Mouse (Mus musculus) cortical plate, adult 2 months (tissue): Measurements from ENCODE around the gene Gde1. TPM values are rescaled to one million over a fixed set of nuclear protein-coding genes. Genes with fewer than 3 reads are reported as not detected.

Experiments
- H3K27ac ChIP-seq: fragments of 200-500 bp; 2 replicates; pipeline ENCODE4 v1.5.1; 2012; ENCODE audit warnings: low read length, control low read depth, inconsistent platforms; ENCODE audit not compliant: insufficient read depth
- H3K4me1 ChIP-seq: fragments of 200-500 bp; 2 replicates; pipeline ENCODE4 v1.6.1; 2011; ENCODE audit warnings: low read length; ENCODE audit not compliant: control insufficient read depth, insufficient read depth
- H3K4me3 ChIP-seq: fragments of 200-500 bp; 2 replicates; pipeline ENCODE4 v1.5.1; 2011; ENCODE audit warnings: mild to moderate bottlenecking, low read length, control low read depth; ENCODE audit not compliant: insufficient read depth
- CTCF ChIP-seq: fragments of 200-500 bp; IDR thresholded peaks from 2 replicates; pipeline ENCODE4 v1.5.1; 2011; ENCODE audit warnings: mild to moderate bottlenecking, control low read depth, low read length; ENCODE audit not compliant: insufficient read depth; ENCODE audit errors: extremely low read depth
- POLR2A ChIP-seq: fragments of 200-500 bp; IDR thresholded peaks from 2 replicates; pipeline ENCODE4 v1.6.1; 2011; ENCODE audit warnings: mild to moderate bottlenecking, low read length, control low read depth; ENCODE audit not compliant: insufficient read depth; ENCODE audit errors: extremely low read depth
- polyA plus RNA-seq: library from polyadenylated mRNA; depleted of rRNA; stranded (reverse); fragments of >200 nt; gene quantifications from 2 replicates; pipeline ENCODE4 v1.2.3, GENCODE M21; 2012

Gene Gde1
- polyA plus RNA-seq, 1 experiment = 416 TPM

- peaks cover 6% of the 10 kb centered on the region; the same call in 1 of the 2 replicates for H3K4me1 ChIP-seq
- no peak overlapping the region for H3K4me3 ChIP-seq
- no peak overlapping the region for H3K27ac ChIP-seq
- TF ChIP-seq POLR2A = no peak
Observed at GRCm38 (mm10) chr7:118696146-118696545, 9.4 kb downstream of the Gde1 start.

GRCm38 (mm10) chr7:118691287-118691686 is 14.3 kb downstream of the Gde1 start:
- Histone ChIP-seq H3K4me3 (no peak overlapping the region), H3K4me1 (peaks cover 4% of the 10 kb centered on the region; the same call in 1 of the 2 replicates), H3K27ac (no peak overlapping the region)
- TF ChIP-seq POLR2A (no peak), CTCF (no peak)

GRCm38 (mm10) chr7:118689088-118689487 is 16.5 kb downstream of the Gde1 start:
- TF ChIP-seq POLR2A (no peak), CTCF (no peak)
- H3K27ac ChIP-seq = no peak overlapping the region

GRCm38 (mm10) chr7:118688199-118688598 is 17.4 kb downstream of the Gde1 start:
- TF ChIP-seq POLR2A = no peak
- TF ChIP-seq CTCF = peak; percentile 87
- no peak overlapping the region for H3K27ac ChIP-seq

More at GRCm38 (mm10) chr7:118689088-118689487, 16.5 kb downstream of the Gde1 start:
- H3K4me1 ChIP-seq = peaks cover 4% of the 10 kb centered on the region; the same call in 1 of the 2 replicates
- H3K4me3 ChIP-seq = no peak overlapping the region

GRCm38 (mm10) chr7:118676826-118677225 is 28.8 kb downstream of the Gde1 start:
- Histone ChIP-seq H3K4me3 (no peak overlapping the region), H3K27ac (no peak overlapping the region), H3K4me1 (peaks cover 2% of the 10 kb centered on the region; the same call in 1 of the 2 replicates)
- TF ChIP-seq CTCF (no peak), POLR2A (no peak)

More at GRCm38 (mm10) chr7:118688199-118688598, 17.4 kb downstream of the Gde1 start:
- Histone ChIP-seq H3K4me1 (peaks cover 4% of the 10 kb centered on the region; the same call in 1 of the 2 replicates), H3K4me3 (no peak overlapping the region)

- Histone ChIP-seq H3K4me1 (peaks cover 2% of the 10 kb centered on the region; the same call in 1 of the 2 replicates), H3K27ac (no peak overlapping the region), H3K4me3 (no peak overlapping the region)
- TF ChIP-seq POLR2A (no peak), CTCF (no peak)
Observed at GRCm38 (mm10) chr7:118670142-118670541, 35.4 kb downstream of the Gde1 start.

GRCm38 (mm10) chr7:118667773-118668172 is 37.8 kb downstream of the Gde1 start:
- TF ChIP-seq POLR2A (no peak), CTCF (no peak)
- Histone ChIP-seq H3K27ac (no peak overlapping the region), H3K4me3 (no peak overlapping the region), H3K4me1 (no peaks in the 10 kb centered on the region)

GRCm38 (mm10) chr7:118656730-118657129 is 48.8 kb downstream of the Gde1 start:
- no peaks in the 10 kb centered on the region for H3K4me1 ChIP-seq
- H3K4me3 ChIP-seq = no peak overlapping the region
- H3K27ac ChIP-seq = no peak overlapping the region
- TF ChIP-seq POLR2A = no peak
- TF ChIP-seq CTCF = no peak

- TF ChIP-seq POLR2A (no peak), CTCF (no peak)
- H3K27ac ChIP-seq = no peak overlapping the region
Observed at GRCm38 (mm10) chr7:118652572-118653295, 52.8 kb downstream of the Gde1 start.

GRCm38 (mm10) chr7:118650891-118651290 is 54.7 kb downstream of the Gde1 start:
- no peak overlapping the region for H3K4me3 ChIP-seq
- no peaks in the 10 kb centered on the region for H3K4me1 ChIP-seq
- no peak overlapping the region for H3K27ac ChIP-seq
- TF ChIP-seq POLR2A (no peak), CTCF (0 out of 2 replicates have a peak, but pooled peaks have one; percentile 7)

More at GRCm38 (mm10) chr7:118652572-118653295, 52.8 kb downstream of the Gde1 start:
- Histone ChIP-seq H3K4me1 (no peaks in the 10 kb centered on the region), H3K4me3 (no peak overlapping the region)

- Histone ChIP-seq H3K4me1 (no peaks in the 10 kb centered on the region), H3K27ac (no peak overlapping the region), H3K4me3 (no peak overlapping the region)
- no peak for TF ChIP-seq POLR2A
- no peak for TF ChIP-seq CTCF
Observed at GRCm38 (mm10) chr7:118650119-118650518, 55.5 kb downstream of the Gde1 start.
